Mouse (Mus musculus) urinary bladder, postnatal 14 days (tissue): ENCODE data around the gene Slc36a2.
"Not testable (repeated sequence)": the region's sequence is repeated elsewhere in the genome, so short reads cannot be mapped to it uniquely, and the experiment has no call there.

Source experiments
- DNase-seq: peaks from one replicate; pipeline ENCODE4 v3.0.0; 2021; ENCODE audit warnings: low spot score

Gene Slc36a2

GRCm38 (mm10) chr11:55131946-55132345, 52.9 kb downstream of the Slc36a2 start:
- DNase-seq, result no peak

GRCm38 (mm10) chr11:55131077-55131742, 53.7 kb downstream of the Slc36a2 start:
- DNase-seq, result no peak

GRCm38 (mm10) chr11:55128411-55128810, 56.5 kb downstream of the Slc36a2 start:
- no peak for DNase-seq

GRCm38 (mm10) chr11:55127937-55128336, 56.9 kb downstream of the Slc36a2 start:
- no peak for DNase-seq

- DNase-seq, result no peak
These were observed 58.2 kb downstream of the Slc36a2 start for GRCm38 (mm10) chr11:55126663-55127062.

GRCm38 (mm10) chr11:55121430-55121829, 63.4 kb downstream of the Slc36a2 start:
- DNase-seq, result no peak

GRCm38 (mm10) chr11:55120821-55121271, 64.0 kb downstream of the Slc36a2 start:
- DNase-seq, result no peak

- no peak for DNase-seq
These were observed 64.6 kb downstream of the Slc36a2 start for GRCm38 (mm10) chr11:55120279-55120678.

GRCm38 (mm10) chr11:55117031-55117430, 67.8 kb downstream of the Slc36a2 start:
- DNase-seq, result no peak

GRCm38 (mm10) chr11:55116004-55116403, 68.9 kb downstream of the Slc36a2 start:
- no peak for DNase-seq

- DNase-seq, result no peak
These were observed 70.6 kb downstream of the Slc36a2 start for GRCm38 (mm10) chr11:55114291-55114690.

- DNase-seq, result not testable (repeated sequence)
These were observed 71.0 kb downstream of the Slc36a2 start for GRCm38 (mm10) chr11:55113861-55114250.

GRCm38 (mm10) chr11:55113209-55113860, 71.5 kb downstream of the Slc36a2 start:
- no peak for DNase-seq

- DNase-seq, result no peak
These were observed 74.2 kb downstream of the Slc36a2 start for GRCm38 (mm10) chr11:55110566-55111169.

GRCm38 (mm10) chr11:55109521-55110300, 75.2 kb downstream of the Slc36a2 start:
- DNase-seq, result no peak
